Mouse (Mus musculus) heart, adult 10 weeks (tissue): ENCODE results near the gene Cdc37. TPM values are rescaled to one million over a fixed set of nuclear protein-coding genes. Genes with fewer than 3 reads are reported as not detected.

Experiments
- polyA plus RNA-seq: library from polyadenylated mRNA; stranded (reverse); fragments of 350-450 nt; fragmentation: Illumina TruSeq; extraction: RNeasy Lipid Tissue Mini Kit (QIAGEN cat#74804); gene quantifications from one replicate; pipeline ENCODE4 v1.2.3, GENCODE M21; 2014; ENCODE audit warnings: low read depth, low replicate concordance

Cdc37 gene
- polyA plus RNA-seq, result 166 TPM

GRCm38 (mm10) chr9:21149654-21150419 lies at the start of gene Cdc37:
Gene Cdc37, minus strand, starts transcription at chr9:21149982.

GRCm38 (mm10) chr9:21165041-21165951 lies 15.5 kb upstream of the Cdc37 start, which contains the start of gene Pde4a:
Gene Pde4a, plus strand, starts transcription at chr9:21165714.

GRCm38 (mm10) chr9:21131059-21131956 lies 18.5 kb downstream of the Cdc37 start, which contains the start of gene Tyk2:
Gene Tyk2, minus strand, starts transcription at chr9:21131243.

GRCm38 (mm10) chr9:21091707-21092320 lies 58.0 kb downstream of the Cdc37 start, which contains the start of the genes Gm38431 and Raver1:
Gene Gm38431, minus strand, starts transcription at chr9:21091997.
Gene Raver1, minus strand, starts transcription at chr9:21092008.

Other genes starting within 250 kb of the Cdc37 start
- gene Dnmt1, start 190.1 kb downstream of the Cdc37 start, polyA plus RNA-seq, result 9.2 TPM
- gene S1pr2, start 173.2 kb downstream of the Cdc37 start, polyA plus RNA-seq, result 2.7 TPM
- 123 TPM for gene Mrpl4, start 147.2 kb downstream of the Cdc37 start, polyA plus RNA-seq
- gene Icam1, start 134.0 kb downstream of the Cdc37 start, polyA plus RNA-seq, result 12.4 TPM
- 1.3 TPM for gene Icam4, start 120.6 kb downstream of the Cdc37 start, polyA plus RNA-seq
- gene Icam5, start 117.9 kb downstream of the Cdc37 start, polyA plus RNA-seq, result not detected
- gene Zglp1, start 82.9 kb downstream of the Cdc37 start, polyA plus RNA-seq, result not detected
- 0.42 TPM for gene Gm49373, start 76.9 kb downstream of the Cdc37 start, polyA plus RNA-seq
- gene Fdx1l, start 76.4 kb downstream of the Cdc37 start, polyA plus RNA-seq, result 47.3 TPM
- 0.97 TPM for gene Gm38431, start 58.0 kb downstream of the Cdc37 start, polyA plus RNA-seq
- 23.3 TPM for gene Raver1, start 58.0 kb downstream of the Cdc37 start, polyA plus RNA-seq
- gene Tyk2, start 18.7 kb downstream of the Cdc37 start, polyA plus RNA-seq, result 11.4 TPM
- gene Pde4a, start 15.7 kb upstream of the Cdc37 start, polyA plus RNA-seq, result 46.1 TPM
- gene Keap1, start 89.4 kb upstream of the Cdc37 start, polyA plus RNA-seq, result 35.8 TPM
- 0.97 TPM for gene S1pr5, start 98.5 kb upstream of the Cdc37 start, polyA plus RNA-seq
- gene Atg4d, start 115.3 kb upstream of the Cdc37 start, polyA plus RNA-seq, result 51.7 TPM
- gene Kri1, start 138.0 kb upstream of the Cdc37 start, polyA plus RNA-seq, result 22.2 TPM
- 21.9 TPM for gene Cdkn2d, start 141.4 kb upstream of the Cdc37 start, polyA plus RNA-seq
- gene Ap1m2, start 162.4 kb upstream of the Cdc37 start, polyA plus RNA-seq, result not detected
- gene Slc44a2, start 170.7 kb upstream of the Cdc37 start, polyA plus RNA-seq, result 78.8 TPM
- gene Ilf3, start 217.9 kb upstream of the Cdc37 start, polyA plus RNA-seq, result 26.8 TPM